Mouse (Mus musculus): Measurements from ENCODE around the gene 4930451I11Rik. TPM values are rescaled to one million over a fixed set of nuclear protein-coding genes. Genes with fewer than 3 reads are reported as not detected.

Gene 4930451I11Rik
- polyA plus RNA-seq, 1 experiment from 2014 or later: not detected

DNA sequence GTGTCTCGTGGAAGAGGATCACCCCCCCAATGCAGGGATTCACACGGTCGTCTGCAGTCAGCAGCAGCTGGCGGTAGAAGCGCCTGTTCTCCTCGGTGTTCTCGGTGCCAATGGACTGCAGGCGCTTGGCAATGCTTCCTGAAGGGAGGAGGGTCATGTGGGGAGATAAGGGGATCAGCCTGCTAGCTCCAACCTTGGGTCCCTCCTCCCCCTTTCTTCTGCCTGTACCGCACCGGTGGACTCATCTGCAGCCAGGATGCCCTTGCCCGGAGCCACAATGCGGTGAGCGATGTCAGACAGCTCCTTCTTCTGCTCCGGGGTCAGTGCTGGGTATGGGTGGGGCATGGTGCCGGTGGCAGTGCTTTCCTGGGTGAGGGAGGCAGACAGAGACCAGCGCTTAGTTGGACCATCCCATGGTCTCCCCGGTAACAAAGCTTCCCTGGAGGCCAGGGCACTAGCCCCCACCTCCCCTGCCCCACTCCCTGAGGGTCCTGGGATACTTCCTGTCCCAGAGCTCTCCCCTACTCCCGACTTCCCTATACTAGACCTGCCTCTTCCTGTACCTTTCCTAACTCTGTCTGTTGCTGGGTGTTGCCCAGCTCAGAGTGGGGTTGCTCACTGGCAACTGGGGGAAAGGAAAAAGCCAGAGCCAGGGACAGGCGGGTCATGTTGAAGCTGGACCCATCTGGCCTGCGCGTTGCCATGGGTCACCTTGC, 33.9 kb downstream of the 4930451I11Rik start, which contains the start of gene Fam57b:
Gene Fam57b (plus strand): TSS at position 258 of the 716 bp plus-strand sequence.
- peak within 1 kb of the TSS; percentile 89 for H3K4me3 ChIP-seq (ENCODE audit: low read length)
- H3K9ac ChIP-seq (replicated peaks; ENCODE audit: low read length): peak within 1 kb of the TSS; percentile 91
- peaks cover 35% of the 10 kb centered on the region for H3K36me3 ChIP-seq (ENCODE audit: insufficient read depth, low read length)
- no peak for ATAC-seq (ENCODE audit: low FRiP score, low TSS enrichment)
- peak within 1 kb of the TSS; percentile 92 for H3K27ac ChIP-seq (ENCODE audit: low read length)
- no peaks in the 10 kb centered on the region for H3K27me3 ChIP-seq (ENCODE audit: insufficient read depth, low read length)
- H3K4me1 ChIP-seq (ENCODE audit: insufficient read depth, low read length): peaks cover 47% of the 10 kb centered on the region
- 23% methylated on average over 21 of the region's 21 CpGs for WGBS
- H3K4me2 ChIP-seq (replicated peaks; ENCODE audit: low read depth, low read length): peak within 1 kb of the TSS; percentile 81
- no peaks in the 10 kb centered on the region for H3K9me3 ChIP-seq (ENCODE audit: low read length)

DNA sequence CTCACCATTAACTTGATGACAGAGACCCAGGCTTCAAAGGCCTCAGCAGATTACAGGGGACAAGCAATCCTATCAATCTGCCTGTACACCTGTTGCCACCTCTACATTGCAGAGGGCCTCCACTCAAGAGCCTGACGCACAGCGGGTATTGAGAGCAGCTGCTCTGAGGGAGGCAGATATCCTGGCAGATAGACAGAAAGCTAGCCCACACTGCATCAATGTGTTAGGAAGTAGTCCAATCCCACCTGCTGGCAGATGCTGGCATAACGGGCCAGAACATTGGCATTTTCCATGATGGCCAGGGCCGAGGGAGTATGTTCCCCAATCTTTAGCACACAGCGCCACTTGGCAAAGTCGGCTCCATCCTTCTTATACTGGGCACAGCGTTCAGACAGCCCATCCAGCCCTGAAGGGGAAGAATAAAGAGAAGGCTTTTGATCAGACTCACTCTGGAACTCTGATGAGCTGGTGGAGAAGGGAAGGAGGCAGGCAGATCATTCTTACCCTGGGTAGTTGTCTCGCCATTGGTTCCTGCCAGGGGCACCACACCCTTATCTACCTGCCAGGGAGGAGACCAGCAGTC, 35.0 kb downstream of the 4930451I11Rik start:
- Histone ChIP-seq H3K9me3 (ENCODE audit: low read length) (no peaks in the 10 kb centered on the region), H3K9ac (replicated peaks; ENCODE audit: low read length) (0 out of 2 replicates have a peak overlapping the region, but pooled peaks have one; percentile 22)
- WGBS: 82% methylated on average over 8 of the region's 8 CpGs

DNA sequence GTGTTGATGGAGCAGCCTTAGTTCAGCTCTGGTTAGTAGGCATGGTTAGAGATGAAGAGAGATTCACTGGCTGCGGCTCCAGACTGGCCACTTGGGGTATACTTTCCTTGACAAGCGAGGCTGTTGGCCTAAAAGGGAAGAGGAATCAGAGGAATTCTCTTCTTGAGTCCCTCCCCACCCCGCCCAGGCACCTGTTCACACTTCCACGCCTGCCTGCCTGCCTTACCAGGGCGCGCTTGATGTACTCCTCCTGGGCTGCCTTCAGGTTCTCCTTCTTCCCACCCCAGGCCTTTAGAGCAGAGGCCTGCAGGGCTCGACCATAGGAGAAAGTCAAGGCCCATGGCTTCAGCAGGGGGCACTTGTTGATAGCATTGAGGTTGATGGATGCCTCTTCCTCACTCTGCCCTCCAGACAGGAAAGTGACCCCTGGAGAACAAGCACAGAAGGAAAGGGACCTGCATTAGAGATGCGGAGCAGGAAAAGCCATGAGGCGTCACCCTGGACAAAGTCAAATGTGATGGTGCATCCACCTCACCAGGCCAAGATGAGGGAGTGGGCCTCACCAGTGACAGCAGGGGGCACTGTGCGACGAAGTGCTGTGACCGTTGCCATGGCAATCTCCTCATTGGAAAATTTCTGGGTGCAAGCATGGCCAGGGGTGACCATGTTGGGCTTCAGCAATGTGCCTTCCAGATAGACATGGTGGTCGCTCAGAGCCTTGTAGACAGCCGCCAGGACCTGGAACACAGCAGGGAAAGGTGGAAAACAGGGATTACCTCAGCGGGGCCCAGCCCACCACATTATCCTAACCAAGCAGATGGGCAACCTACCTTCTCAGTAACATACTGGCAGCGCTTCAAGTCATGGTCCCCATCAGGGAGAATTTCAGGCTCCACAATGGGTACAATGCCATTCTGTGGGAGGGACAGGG, 35.8 kb downstream of the 4930451I11Rik start:
- peaks cover 35% of the 10 kb centered on the region for H3K36me3 ChIP-seq (ENCODE audit: insufficient read depth, low read length)
- ATAC-seq (ENCODE audit: low FRiP score, low TSS enrichment): no peak
- H3K9ac ChIP-seq (replicated peaks; ENCODE audit: low read length): 0 out of 2 replicates have a peak overlapping the region, but pooled peaks have one; percentile 8
- H3K4me1 ChIP-seq (ENCODE audit: insufficient read depth, low read length): peaks cover 49% of the 10 kb centered on the region
- no peak overlapping the region for H3K4me3 ChIP-seq (ENCODE audit: low read length)
- no peak overlapping the region for H3K27ac ChIP-seq (ENCODE audit: low read length)
- H3K27me3 ChIP-seq (ENCODE audit: insufficient read depth, low read length): no peaks in the 10 kb centered on the region
- whole genome bisulfite sequencing: 79% methylated on average over 16 of the region's 16 CpGs
- H3K9me3 ChIP-seq (ENCODE audit: low read length): no peaks in the 10 kb centered on the region
- H3K4me2 ChIP-seq (replicated peaks; ENCODE audit: low read depth, low read length): no peak overlapping the region

More for the DNA sequence above, 35.0 kb downstream of the 4930451I11Rik start:
- H3K27me3 ChIP-seq (ENCODE audit: insufficient read depth, low read length): no peaks in the 10 kb centered on the region
- peak overlapping the region; percentile 89; the same call in 1 of the 2 replicates for H3K4me3 ChIP-seq (ENCODE audit: low read length)
- peaks cover 47% of the 10 kb centered on the region for H3K4me1 ChIP-seq (ENCODE audit: insufficient read depth, low read length)
- no peak for ATAC-seq (ENCODE audit: low FRiP score, low TSS enrichment)
- peaks cover 35% of the 10 kb centered on the region for H3K36me3 ChIP-seq (ENCODE audit: insufficient read depth, low read length)
- H3K4me2 ChIP-seq (replicated peaks; ENCODE audit: low read depth, low read length): peak overlapping the region; percentile 81; the same call in 1 of the 2 replicates
- H3K27ac ChIP-seq (ENCODE audit: low read length): no peak overlapping the region

DNA sequence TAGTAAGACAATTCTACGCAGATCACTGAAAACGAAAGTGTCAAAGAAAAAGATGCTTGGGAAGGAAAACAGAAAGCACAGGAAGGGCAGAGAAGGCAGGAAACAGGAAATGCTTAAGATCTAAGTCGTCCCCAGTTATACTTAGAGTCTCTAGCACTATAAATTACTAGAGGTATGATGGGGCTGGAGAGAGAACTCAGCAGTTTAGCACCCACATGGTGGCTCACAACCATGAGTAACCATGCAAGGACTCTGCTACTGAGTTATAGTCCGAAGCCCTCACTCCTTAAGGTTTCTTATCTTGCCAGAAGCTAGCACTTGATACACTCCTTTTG, 37.2 kb downstream of the 4930451I11Rik start:
- ATAC-seq (ENCODE audit: low FRiP score, low TSS enrichment): no peak
- H3K9ac ChIP-seq (replicated peaks; ENCODE audit: low read length): no peak overlapping the region
- WGBS: 64% methylated on average over 4 of the region's 4 CpGs

DNA sequence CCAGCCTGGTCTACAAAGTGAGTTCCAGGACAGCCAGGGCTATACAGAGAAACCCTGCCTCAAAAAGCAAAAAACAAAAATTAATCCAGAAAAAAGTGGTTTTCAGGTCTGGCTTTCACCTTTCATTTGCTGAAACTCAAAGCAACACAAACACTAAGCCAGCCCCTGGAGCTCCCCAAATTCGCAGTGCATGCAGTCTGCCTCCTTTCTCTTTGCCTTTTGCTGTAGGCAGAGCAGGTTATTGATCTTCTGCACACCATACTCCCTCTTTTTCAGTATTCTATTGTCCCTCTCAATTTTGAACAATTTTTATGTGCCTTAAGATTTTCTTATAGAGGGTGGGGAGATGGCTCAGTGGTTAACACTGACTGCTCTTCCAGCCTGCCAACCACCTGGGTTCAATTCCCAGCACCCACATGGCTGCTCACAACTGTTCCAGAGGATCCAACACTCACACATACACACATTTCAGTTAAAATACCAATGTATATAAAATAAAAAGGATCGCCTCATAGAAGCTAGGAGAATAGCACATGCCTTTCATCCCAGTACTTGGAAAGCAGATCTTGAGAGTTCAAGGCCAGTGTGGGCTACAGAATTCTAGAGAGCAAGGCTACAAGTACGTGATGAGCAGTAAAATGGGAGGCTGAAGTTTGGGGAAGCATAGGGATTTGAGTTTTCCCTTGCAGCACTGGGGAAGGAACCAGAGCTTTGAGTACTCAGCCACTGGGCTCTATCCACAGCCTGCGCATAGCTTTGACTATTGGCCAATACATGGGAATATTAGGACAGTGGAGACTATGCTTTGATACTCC, 37.8 kb downstream of the 4930451I11Rik start:
- Histone ChIP-seq H3K9ac (replicated peaks; ENCODE audit: low read length) (no peak overlapping the region), H3K27me3 (ENCODE audit: insufficient read depth, low read length) (no peaks in the 10 kb centered on the region), H3K4me3 (ENCODE audit: low read length) (no peak overlapping the region), H3K4me1 (ENCODE audit: insufficient read depth, low read length) (peaks cover 40% of the 10 kb centered on the region), H3K9me3 (ENCODE audit: low read length) (no peaks in the 10 kb centered on the region), H3K36me3 (ENCODE audit: insufficient read depth, low read length) (peaks cover 51% of the 10 kb centered on the region), H3K27ac (ENCODE audit: low read length) (peak overlapping the region; percentile 98), H3K4me2 (replicated peaks; ENCODE audit: low read depth, low read length) (peak overlapping the region; percentile 56; the same call in 1 of the 2 replicates)
- 81% methylated on average over 4 of the region's 4 CpGs for WGBS
- no peak for ATAC-seq (ENCODE audit: low FRiP score, low TSS enrichment)

More for the DNA sequence above, 37.2 kb downstream of the 4930451I11Rik start:
- Histone ChIP-seq H3K9me3 (ENCODE audit: low read length) (no peaks in the 10 kb centered on the region), H3K4me2 (replicated peaks; ENCODE audit: low read depth, low read length) (no peak overlapping the region), H3K4me1 (ENCODE audit: insufficient read depth, low read length) (peaks cover 40% of the 10 kb centered on the region), H3K36me3 (ENCODE audit: insufficient read depth, low read length) (peaks cover 46% of the 10 kb centered on the region), H3K4me3 (ENCODE audit: low read length) (no peak overlapping the region), H3K27ac (ENCODE audit: low read length) (no peak overlapping the region; the same call in 1 of the 2 replicates), H3K27me3 (ENCODE audit: insufficient read depth, low read length) (no peaks in the 10 kb centered on the region)

DNA sequence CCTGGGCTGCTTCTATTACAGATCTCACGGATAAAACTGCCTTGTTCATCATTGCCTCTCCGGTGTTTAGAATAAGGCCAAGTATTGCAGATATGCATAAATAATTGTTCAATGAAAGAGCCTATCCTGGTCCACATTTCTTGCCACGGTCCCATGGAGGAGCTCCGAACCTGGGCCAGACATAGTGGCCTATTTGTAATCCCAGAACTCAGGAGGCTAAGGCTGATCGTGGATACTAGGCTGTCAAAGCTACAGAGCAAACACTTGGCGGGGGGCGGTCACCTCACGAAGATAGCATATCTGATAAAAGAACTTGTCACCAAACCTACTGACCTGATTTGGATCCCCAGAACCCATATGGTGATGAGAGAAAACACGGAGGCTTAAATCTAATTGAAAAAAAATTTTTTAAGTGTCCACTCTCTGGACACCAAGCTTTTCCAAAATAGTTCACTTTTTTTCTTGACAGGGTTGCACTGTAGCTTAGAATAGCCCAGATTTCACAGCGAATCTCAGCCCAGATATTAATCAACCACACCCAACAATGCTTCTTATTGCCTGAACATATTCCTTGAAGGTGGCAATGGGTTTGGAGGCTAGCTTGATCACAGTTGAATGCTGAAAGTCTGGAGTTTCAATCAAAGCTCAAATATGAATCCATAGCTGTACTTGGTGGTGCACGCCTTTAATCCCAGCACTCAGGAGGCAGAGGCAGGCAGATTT, 38.6 kb downstream of the 4930451I11Rik start:
- H3K4me3 ChIP-seq (ENCODE audit: low read length): peak overlapping the region; percentile 99
- 28% methylated on average over 11 of the region's 11 CpGs for WGBS
- H3K36me3 ChIP-seq (ENCODE audit: insufficient read depth, low read length): peaks cover 59% of the 10 kb centered on the region
- peak overlapping the region; percentile 63 for H3K9ac ChIP-seq (replicated peaks; ENCODE audit: low read length)
- peak overlapping the region; percentile 98 for H3K27ac ChIP-seq (ENCODE audit: low read length)
- ATAC-seq (ENCODE audit: low FRiP score, low TSS enrichment): peak; percentile 23; the same call in 1 of the 2 replicates
- H3K27me3 ChIP-seq (ENCODE audit: insufficient read depth, low read length): no peaks in the 10 kb centered on the region
- peak overlapping the region; percentile 56 for H3K4me2 ChIP-seq (replicated peaks; ENCODE audit: low read depth, low read length)
- peaks cover 40% of the 10 kb centered on the region for H3K4me1 ChIP-seq (ENCODE audit: insufficient read depth, low read length)
- H3K9me3 ChIP-seq (ENCODE audit: low read length): no peaks in the 10 kb centered on the region

DNA sequence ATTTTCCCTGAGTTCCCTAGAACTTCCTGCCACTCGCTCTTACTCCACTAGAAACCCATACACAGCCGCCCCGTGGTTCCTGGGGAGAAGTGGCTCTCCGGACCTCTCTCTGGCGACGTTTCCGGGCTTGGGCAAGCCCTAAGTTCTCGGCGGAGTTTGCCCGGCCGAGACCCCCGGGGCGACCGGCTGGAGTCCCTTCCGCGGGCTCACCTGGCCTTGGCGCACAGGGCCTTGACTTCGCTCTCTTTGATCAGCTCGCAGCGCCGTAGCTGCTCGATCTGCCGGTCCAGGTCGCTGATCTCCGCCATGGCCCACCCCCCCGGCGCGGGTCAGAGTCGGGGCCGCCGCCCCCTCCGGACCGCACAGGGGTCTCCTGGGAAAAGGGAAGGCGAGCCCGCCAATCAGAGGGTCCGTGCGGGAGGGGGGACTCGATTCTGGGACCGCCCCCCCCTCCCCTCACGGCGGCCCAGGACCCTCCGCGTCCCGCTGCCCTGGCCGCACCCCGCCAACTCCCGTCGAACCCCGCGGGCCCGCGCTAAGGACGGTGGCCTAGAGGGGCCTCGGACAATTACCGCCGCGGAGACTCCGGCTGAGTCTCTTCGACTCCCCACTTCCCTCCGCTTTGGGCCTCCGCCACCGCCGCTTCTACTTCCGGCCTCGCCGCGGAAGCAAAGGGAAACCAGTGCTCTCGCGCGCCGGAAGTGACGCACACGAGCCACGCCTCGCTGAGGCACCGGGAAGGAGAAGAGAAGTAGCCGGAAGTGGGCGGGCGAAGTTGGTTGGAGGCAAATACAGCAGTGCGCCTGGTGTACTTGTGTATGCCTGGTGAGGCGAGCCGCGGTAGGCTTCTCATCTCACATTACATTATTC, 39.4 kb downstream of the 4930451I11Rik start, which contains the start of gene Ppp4c:
Gene Ppp4c (minus strand): TSS at position 646 of the 870 bp plus-strand sequence.
- Histone ChIP-seq H3K4me2 (replicated peaks; ENCODE audit: low read depth, low read length) (peak within 1 kb of the TSS; percentile 80), H3K36me3 (ENCODE audit: insufficient read depth, low read length) (peaks cover 64% of the 10 kb centered on the region), H3K4me1 (ENCODE audit: insufficient read depth, low read length) (peaks cover 33% of the 10 kb centered on the region), H3K9ac (replicated peaks; ENCODE audit: low read length) (peak within 1 kb of the TSS; percentile 95), H3K27me3 (ENCODE audit: insufficient read depth, low read length) (no peaks in the 10 kb centered on the region), H3K4me3 (ENCODE audit: low read length) (peak within 1 kb of the TSS; percentile 99), H3K9me3 (ENCODE audit: low read length) (no peaks in the 10 kb centered on the region), H3K27ac (ENCODE audit: low read length) (peak within 1 kb of the TSS; percentile 98)
- WGBS: under 1% methylated on average over 79 of the region's 83 CpGs
- ATAC-seq (ENCODE audit: low FRiP score, low TSS enrichment): peak; percentile 94

DNA sequence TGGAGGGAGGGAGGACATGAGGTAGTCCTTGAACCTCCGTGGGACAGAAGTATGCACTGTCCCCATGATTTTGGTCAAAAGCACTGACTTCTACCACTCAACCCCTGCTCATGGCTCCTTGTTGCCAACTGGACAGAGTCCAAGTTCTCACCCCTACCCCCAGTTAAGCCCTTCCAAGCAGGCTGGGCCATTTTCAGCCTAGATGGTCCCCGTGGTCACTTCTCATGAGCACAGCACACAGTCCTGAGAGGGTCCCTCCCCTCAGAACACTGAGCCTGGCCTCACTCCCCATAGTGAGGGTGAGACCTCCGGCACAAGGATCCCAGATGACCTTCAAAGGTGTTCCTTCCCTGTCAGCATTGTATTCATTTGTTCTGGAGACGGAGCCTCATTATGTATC, 42.3 kb downstream of the 4930451I11Rik start:
- Histone ChIP-seq H3K4me1 (ENCODE audit: insufficient read depth, low read length) (peaks cover 15% of the 10 kb centered on the region), H3K27me3 (ENCODE audit: insufficient read depth, low read length) (no peaks in the 10 kb centered on the region), H3K4me3 (ENCODE audit: low read length) (no peak overlapping the region), H3K4me2 (replicated peaks; ENCODE audit: low read depth, low read length) (no peak overlapping the region), H3K9ac (replicated peaks; ENCODE audit: low read length) (no peak overlapping the region), H3K27ac (ENCODE audit: low read length) (no peak overlapping the region), H3K9me3 (ENCODE audit: low read length) (no peaks in the 10 kb centered on the region), H3K36me3 (ENCODE audit: insufficient read depth, low read length) (peaks cover 63% of the 10 kb centered on the region)
- 92% methylated on average over 4 of the region's 4 CpGs for WGBS
- ATAC-seq (ENCODE audit: low FRiP score, low TSS enrichment): no peak
